Mouse (Mus musculus): ENCODE measurements around the gene Rnf150. TPM values are rescaled to one million over a fixed set of nuclear protein-coding genes. Genes with fewer than 3 reads are reported as not detected.

Rnf150 gene
- polyA plus RNA-seq (2015; fragmentation: Nextera tagmentation; extraction: Ambion mirVana) = 1.0 and 1.2 TPM in 2 replicates

GRCm38 (mm10) chr8:82863041-82863744, at the start of gene Rnf150:
Gene Rnf150 (plus strand): TSS chr8:82863356.
- Histone ChIP-seq H3K4me1 (replicated peaks) (0 out of 2 replicates have a peak, but pooled peaks cover 4% of the 10 kb centered on the region), H3K9ac (peak within 1 kb of the TSS; percentile 79), H3K9me3 (no peaks in the 10 kb centered on the region), H3K4me3 (replicated peaks) (peak within 1 kb of the TSS; percentile 81), H3K27me3 (replicated peaks) (no peaks in the 10 kb centered on the region), H3K4me2 (replicated peaks) (peak within 1 kb of the TSS; percentile 87), H3K27ac (peak within 1 kb of the TSS; percentile 72), H3K36me3 (no peaks in the 10 kb centered on the region)
- ATAC-seq = peak; percentile 86
- under 1% methylated on average over 37 of the region's 39 CpGs for WGBS

GRCm38 (mm10) chr8:82826135-82827046, 36.8 kb upstream of the Rnf150 start:
- H3K27ac ChIP-seq = no peak overlapping the region
- WGBS = 56% methylated on average over 11 of the region's 11 CpGs
- H3K9ac ChIP-seq = no peak overlapping the region
- H3K27me3 ChIP-seq (replicated peaks) = no peaks in the 10 kb centered on the region
- no peak overlapping the region for H3K4me2 ChIP-seq (replicated peaks)
- no peaks in the 10 kb centered on the region for H3K4me1 ChIP-seq (replicated peaks)
- no peak overlapping the region for H3K4me3 ChIP-seq (replicated peaks)
- H3K9me3 ChIP-seq = no peaks in the 10 kb centered on the region
- no peak for ATAC-seq
- no peaks in the 10 kb centered on the region for H3K36me3 ChIP-seq

GRCm38 (mm10) chr8:82840415-82840814, 22.7 kb upstream of the Rnf150 start:
- Histone ChIP-seq H3K27ac (no peak overlapping the region), H3K27me3 (replicated peaks) (no peaks in the 10 kb centered on the region), H3K9ac (no peak overlapping the region), H3K36me3 (no peaks in the 10 kb centered on the region), H3K4me1 (replicated peaks) (no peaks in the 10 kb centered on the region), H3K9me3 (no peaks in the 10 kb centered on the region), H3K4me3 (replicated peaks) (no peak overlapping the region), H3K4me2 (replicated peaks) (no peak overlapping the region)
- 80% methylated on average over 3 of the region's 3 CpGs for WGBS
- ATAC-seq = no peak

- Histone ChIP-seq H3K9me3 (no peaks in the 10 kb centered on the region), H3K27ac (no peak overlapping the region), H3K36me3 (no peaks in the 10 kb centered on the region), H3K9ac (no peak overlapping the region), H3K4me1 (replicated peaks) (no peaks in the 10 kb centered on the region), H3K4me3 (replicated peaks) (no peak overlapping the region), H3K27me3 (replicated peaks) (no peaks in the 10 kb centered on the region), H3K4me2 (replicated peaks) (no peak overlapping the region)
- WGBS = 47% methylated on average over 1 of the region's 1 CpGs
- ATAC-seq = no peak
Measured at GRCm38 (mm10) chr8:82840963-82841362, 22.2 kb upstream of the Rnf150 start.

- no peak overlapping the region for H3K9ac ChIP-seq
- ATAC-seq = no peak
- no peaks in the 10 kb centered on the region for H3K9me3 ChIP-seq
- H3K36me3 ChIP-seq = no peaks in the 10 kb centered on the region
- H3K27me3 ChIP-seq (replicated peaks) = no peaks in the 10 kb centered on the region
- no peak overlapping the region for H3K4me2 ChIP-seq (replicated peaks)
- H3K4me3 ChIP-seq (replicated peaks) = no peak overlapping the region
- H3K27ac ChIP-seq = no peak overlapping the region
- H3K4me1 ChIP-seq (replicated peaks) = no peaks in the 10 kb centered on the region
- 43% methylated on average over 6 of the region's 6 CpGs for WGBS
Measured at GRCm38 (mm10) chr8:82841520-82842142, 21.5 kb upstream of the Rnf150 start.

GRCm38 (mm10) chr8:82843697-82844096, 19.5 kb upstream of the Rnf150 start:
- Histone ChIP-seq H3K4me2 (replicated peaks) (no peak overlapping the region), H3K27me3 (replicated peaks) (no peaks in the 10 kb centered on the region), H3K4me3 (replicated peaks) (no peak overlapping the region), H3K9ac (no peak overlapping the region), H3K4me1 (replicated peaks) (no peaks in the 10 kb centered on the region), H3K36me3 (no peaks in the 10 kb centered on the region), H3K9me3 (no peaks in the 10 kb centered on the region), H3K27ac (no peak overlapping the region)
- no peak for ATAC-seq
- WGBS = 21% methylated on average over 1 of the region's 1 CpGs

- Histone ChIP-seq H3K27ac (no peak overlapping the region), H3K4me2 (replicated peaks) (no peak overlapping the region), H3K36me3 (no peaks in the 10 kb centered on the region), H3K9ac (no peak overlapping the region), H3K4me3 (replicated peaks) (no peak overlapping the region), H3K4me1 (replicated peaks) (no peaks in the 10 kb centered on the region), H3K27me3 (replicated peaks) (no peaks in the 10 kb centered on the region), H3K9me3 (no peaks in the 10 kb centered on the region)
- ATAC-seq = no peak
- 40% methylated on average over 1 of the region's 1 CpGs for WGBS
Measured at GRCm38 (mm10) chr8:82844413-82844812, 18.7 kb upstream of the Rnf150 start.

GRCm38 (mm10) chr8:82846098-82846497, 17.1 kb upstream of the Rnf150 start:
- H3K9me3 ChIP-seq = no peaks in the 10 kb centered on the region
- no peaks in the 10 kb centered on the region for H3K27me3 ChIP-seq (replicated peaks)
- no peaks in the 10 kb centered on the region for H3K36me3 ChIP-seq
- WGBS = 64% methylated on average over 2 of the region's 2 CpGs
- H3K9ac ChIP-seq = no peak overlapping the region
- H3K4me3 ChIP-seq (replicated peaks) = no peak overlapping the region
- H3K4me2 ChIP-seq (replicated peaks) = no peak overlapping the region
- no peak for ATAC-seq
- no peaks in the 10 kb centered on the region for H3K4me1 ChIP-seq (replicated peaks)
- no peak overlapping the region for H3K27ac ChIP-seq

- Histone ChIP-seq H3K4me3 (replicated peaks) (no peak overlapping the region), H3K36me3 (no peaks in the 10 kb centered on the region), H3K27ac (no peak overlapping the region), H3K4me1 (replicated peaks) (no peaks in the 10 kb centered on the region), H3K9me3 (no peaks in the 10 kb centered on the region), H3K4me2 (replicated peaks) (no peak overlapping the region), H3K9ac (no peak overlapping the region), H3K27me3 (replicated peaks) (no peaks in the 10 kb centered on the region)
- 54% methylated on average over 4 of the region's 4 CpGs for WGBS
- no peak for ATAC-seq
Measured at GRCm38 (mm10) chr8:82846730-82847129, 16.4 kb upstream of the Rnf150 start.

- Histone ChIP-seq H3K27me3 (replicated peaks) (no peaks in the 10 kb centered on the region), H3K27ac (no peak overlapping the region), H3K36me3 (no peaks in the 10 kb centered on the region), H3K4me2 (replicated peaks) (no peak overlapping the region), H3K9me3 (no peaks in the 10 kb centered on the region), H3K9ac (no peak overlapping the region), H3K4me3 (replicated peaks) (no peak overlapping the region), H3K4me1 (replicated peaks) (no peaks in the 10 kb centered on the region)
- 59% methylated on average over 9 of the region's 9 CpGs for WGBS
- ATAC-seq = no peak
Measured at GRCm38 (mm10) chr8:82858541-82859342, 4.4 kb upstream of the Rnf150 start.

GRCm38 (mm10) chr8:82859343-82859620, 3.9 kb upstream of the Rnf150 start:
- no peak for ATAC-seq
- H3K4me2 ChIP-seq (replicated peaks) = no peak overlapping the region
- H3K27me3 ChIP-seq (replicated peaks) = no peaks in the 10 kb centered on the region
- no peaks in the 10 kb centered on the region for H3K4me1 ChIP-seq (replicated peaks)
- no peaks in the 10 kb centered on the region for H3K36me3 ChIP-seq
- H3K4me3 ChIP-seq (replicated peaks) = no peak overlapping the region
- 64% methylated on average over 2 of the region's 2 CpGs for WGBS
- no peak overlapping the region for H3K27ac ChIP-seq
- no peaks in the 10 kb centered on the region for H3K9me3 ChIP-seq
- no peak overlapping the region for H3K9ac ChIP-seq

Data from intestine, embryonic 15.5 days (tissue).